Mouse (Mus musculus): ENCODE measurements around the gene Apobec2. TPM values are rescaled to one million over a fixed set of nuclear protein-coding genes. Genes with fewer than 3 reads are reported as not detected.

The Apobec2 gene
- total RNA-seq, 2 experiments from 2014 or later, result 7.6 to 24.5 TPM

DNA sequence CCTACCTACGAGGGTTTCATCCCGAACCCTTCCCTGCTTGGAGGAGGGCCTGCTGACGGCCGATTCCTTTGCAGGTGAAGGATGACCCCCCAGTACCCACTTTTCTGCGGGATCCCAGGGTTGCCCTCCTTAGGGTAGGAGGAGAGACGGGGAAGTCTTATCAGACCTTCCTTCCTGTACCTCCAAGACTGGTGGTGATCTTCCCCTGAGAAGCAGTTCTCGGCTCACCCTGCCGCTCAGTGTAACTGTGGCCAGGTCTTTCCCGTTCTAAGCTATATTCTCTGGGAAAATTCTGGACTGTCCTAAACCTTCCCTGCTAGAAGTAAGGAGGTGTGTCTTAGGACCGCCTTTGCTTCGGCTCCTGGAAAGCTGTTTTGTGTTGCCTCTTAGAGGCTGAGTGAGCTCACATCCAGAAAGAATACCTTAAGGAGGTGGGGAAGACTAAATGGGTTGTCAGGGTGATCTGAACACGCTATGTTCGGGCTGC is 22.4 kb downstream of the Apobec2 start:
- no peak for DNase-seq (ENCODE audit: low spot score in 2 of 2)

DNA sequence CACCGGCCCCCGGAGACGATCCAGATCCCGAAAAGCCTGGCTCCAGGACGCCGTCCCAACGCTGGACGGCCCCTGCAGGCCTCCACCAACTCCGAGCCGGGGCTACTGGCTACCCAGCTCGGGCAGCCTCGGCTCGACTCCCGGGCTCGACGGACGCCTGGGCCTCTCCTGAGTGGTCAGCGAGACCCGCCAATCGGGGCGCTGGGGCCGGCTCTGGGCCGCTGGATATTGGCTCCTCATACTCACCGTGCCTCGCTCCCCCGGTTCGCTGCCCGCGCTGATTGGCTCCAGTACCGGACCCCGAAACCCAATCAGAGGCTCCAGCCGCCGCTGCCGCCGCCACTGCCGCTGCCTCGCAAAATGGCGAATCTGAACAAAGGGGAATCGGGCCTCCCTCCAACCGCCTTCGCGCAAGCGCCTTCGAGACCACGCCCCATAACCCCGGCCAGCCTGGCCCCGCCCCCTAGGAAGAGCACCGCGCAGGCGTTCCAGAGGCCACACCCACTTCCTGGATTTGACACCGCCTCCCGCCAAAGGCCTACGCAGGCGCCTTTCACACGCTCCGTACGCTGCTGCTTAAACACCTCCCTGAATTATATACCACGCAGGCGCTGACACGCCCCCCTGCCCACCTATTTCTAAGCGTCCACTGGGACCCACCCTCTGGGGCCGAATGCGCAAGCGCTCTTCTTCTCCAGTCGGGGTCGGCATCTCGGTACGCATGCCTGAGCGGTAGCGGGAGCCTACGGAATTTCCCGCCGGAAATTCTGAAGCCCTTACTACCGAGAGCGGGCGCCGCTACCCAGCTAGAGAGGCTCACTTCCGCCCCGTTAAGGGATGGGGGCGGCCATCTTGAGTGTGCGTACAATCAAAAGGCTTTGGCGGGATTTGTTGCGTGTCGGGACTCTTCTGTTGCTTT is 23.1 kb downstream of the Apobec2 start, which contains the start of the genes Nfya and Oard1:
Gene Nfya, minus strand, starts transcription at position 527 of the 919 bp plus-strand sequence.
Gene Oard1, plus strand, starts transcription at position 635 of the 919 bp plus-strand sequence.
- peak; percentile 98 to 100 for DNase-seq (ENCODE audit: low spot score in 2 of 2)

DNA sequence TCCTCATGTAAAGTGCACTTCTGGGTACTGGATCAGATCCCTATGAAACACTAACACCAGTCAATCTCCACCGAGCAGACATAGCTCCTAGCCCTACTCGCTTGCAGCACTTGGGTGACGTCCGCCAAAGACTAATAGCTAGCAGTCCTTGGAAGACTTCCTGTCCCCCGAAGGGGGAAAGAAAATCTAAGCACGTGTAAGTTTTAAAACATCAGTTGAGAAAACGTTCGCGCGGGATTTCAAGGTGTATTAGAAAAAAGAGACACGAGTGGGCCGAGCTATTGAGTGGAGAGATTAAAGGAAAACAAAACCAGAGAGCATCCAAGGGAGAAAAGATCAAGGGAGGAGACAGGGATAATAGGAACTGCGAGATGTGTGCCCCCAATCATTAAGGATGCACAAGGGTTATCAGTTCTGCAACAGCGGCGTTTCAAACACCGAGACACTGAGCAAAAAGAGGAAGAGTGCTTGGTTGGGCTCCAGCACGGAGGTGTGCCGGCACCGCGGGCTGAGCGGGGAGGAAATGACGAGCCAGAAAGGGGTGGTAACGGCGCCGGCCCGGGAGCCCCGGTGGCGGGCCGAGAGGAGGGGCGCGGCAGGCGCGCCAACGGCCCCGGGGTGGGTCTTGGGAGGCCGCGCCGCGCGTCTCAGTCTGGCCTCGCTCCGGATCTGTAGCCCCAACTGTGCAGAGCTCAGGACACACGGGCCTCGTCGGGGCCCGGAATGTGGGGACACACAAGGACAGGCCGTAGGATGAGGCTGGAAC is 24.0 kb downstream of the Apobec2 start:
- peak; percentile 50 to 58 for DNase-seq (ENCODE audit: low spot score in 2 of 2)

DNA sequence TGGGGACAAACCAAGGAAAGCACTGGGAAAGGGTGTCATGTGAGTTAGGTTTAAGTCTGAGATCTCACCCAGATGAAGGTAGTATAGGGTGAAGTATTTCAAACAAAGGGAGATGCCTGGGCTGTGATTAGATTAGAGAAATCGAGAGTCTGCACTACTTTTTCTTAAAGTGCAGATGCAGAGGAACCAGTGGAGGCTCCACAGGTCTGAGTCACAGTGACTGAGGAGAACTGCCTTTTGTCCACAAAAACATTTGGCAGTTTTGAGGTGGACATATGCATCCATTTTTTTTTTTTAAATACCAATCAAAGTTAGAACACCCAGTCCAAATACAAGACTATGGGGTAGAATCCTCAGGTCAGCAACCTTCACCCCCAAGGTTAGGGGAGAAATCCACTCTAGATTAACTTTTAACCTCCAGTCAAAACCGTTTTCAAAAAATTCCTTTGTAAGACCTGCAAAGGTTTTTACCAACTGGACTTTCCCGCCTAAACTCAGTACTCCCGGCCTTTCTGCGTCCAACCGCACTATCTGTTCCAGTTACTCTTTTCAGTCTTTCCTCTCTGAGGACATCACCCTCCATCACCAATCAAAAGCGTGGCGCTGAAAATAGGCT is 24.7 kb downstream of the Apobec2 start:
- no peak for DNase-seq (ENCODE audit: low spot score in 2 of 2)

DNA sequence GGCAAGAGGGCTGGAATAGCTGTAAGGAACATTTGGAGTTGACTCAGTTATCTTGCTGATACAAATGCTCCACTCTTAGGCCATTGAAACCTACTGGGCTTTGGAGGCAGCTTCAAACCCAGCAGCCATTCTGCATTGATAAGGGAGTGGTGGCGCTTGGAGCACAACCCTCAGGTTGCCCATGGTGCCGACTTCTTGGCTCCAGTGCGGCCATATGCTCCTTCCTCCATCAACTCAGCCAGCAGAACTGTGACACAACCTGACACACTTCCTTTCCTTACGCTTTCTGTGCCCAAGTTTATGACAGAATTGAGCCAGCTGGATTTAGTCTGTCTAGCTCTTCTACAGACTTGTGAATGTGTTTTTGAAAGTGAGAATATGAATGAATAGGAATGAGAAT is 25.6 kb downstream of the Apobec2 start:
- DNase-seq (ENCODE audit: low spot score in 2 of 2), result no peak

GRCm38 (mm10) chr17:48404706-48405105 is 28.0 kb downstream of the Apobec2 start:
- no peak for DNase-seq (ENCODE audit: low spot score in 2 of 2)

- no peak for DNase-seq (ENCODE audit: low spot score in 2 of 2)
Measured at GRCm38 (mm10) chr17:48403848-48404247, 28.9 kb downstream of the Apobec2 start.

DNA sequence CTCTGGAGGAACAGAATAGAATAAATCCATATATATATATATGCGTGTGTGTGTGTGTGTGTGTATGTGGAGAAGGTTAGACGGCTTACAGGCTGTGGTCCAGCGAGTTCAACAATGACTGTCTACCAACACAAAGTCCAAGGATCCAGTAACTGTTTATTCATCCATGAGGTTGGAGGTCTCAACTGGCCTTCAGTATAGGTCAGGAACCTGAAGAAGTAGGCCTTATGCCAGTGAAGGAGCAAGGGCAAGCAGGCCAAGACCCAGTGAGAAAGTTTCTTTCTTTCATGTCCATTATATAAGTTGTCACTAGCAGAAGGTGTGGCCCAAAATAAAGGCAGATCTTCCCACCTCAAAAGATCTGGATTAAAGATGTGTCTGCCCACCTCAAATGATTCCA is 30.0 kb downstream of the Apobec2 start:
- no peak for DNase-seq (ENCODE audit: low spot score in 2 of 2)

- no peak for DNase-seq (ENCODE audit: low spot score in 2 of 2)
Measured at GRCm38 (mm10) chr17:48401710-48402109, 31.0 kb downstream of the Apobec2 start.

- no peak for DNase-seq (ENCODE audit: low spot score in 2 of 2)
Measured at GRCm38 (mm10) chr17:48392616-48393015, 40.1 kb downstream of the Apobec2 start.

- no peak for DNase-seq (ENCODE audit: low spot score in 2 of 2)
Measured at GRCm38 (mm10) chr17:48391446-48391845, 41.3 kb downstream of the Apobec2 start.

DNA sequence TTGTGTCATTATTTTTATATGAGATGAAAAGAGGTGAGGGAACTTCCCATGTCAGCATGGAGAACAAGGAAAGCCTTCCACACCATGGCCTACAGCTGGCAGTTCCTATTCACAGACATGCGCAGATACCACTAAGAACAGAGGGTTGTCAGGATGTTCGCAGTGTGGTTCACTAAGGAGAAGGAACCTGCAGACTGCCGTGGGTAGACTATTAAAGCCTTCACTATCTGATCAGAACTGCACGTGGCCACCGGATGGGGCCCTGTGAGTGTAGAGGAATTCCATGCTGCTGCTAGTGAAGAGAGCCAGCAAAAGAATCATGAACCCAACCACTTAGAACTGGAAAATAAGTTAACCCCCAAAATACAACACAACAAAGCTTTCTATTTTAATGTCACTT is 43.3 kb downstream of the Apobec2 start:
- DNase-seq (ENCODE audit: low spot score in 2 of 2), result no peak

GRCm38 (mm10) chr17:48388666-48389065 is 44.1 kb downstream of the Apobec2 start:
- no peak for DNase-seq (ENCODE audit: low spot score in 2 of 2)

GRCm38 (mm10) chr17:48385786-48386461 is 46.8 kb downstream of the Apobec2 start:
- DNase-seq (ENCODE audit: low spot score in 2 of 2), result no peak

DNA sequence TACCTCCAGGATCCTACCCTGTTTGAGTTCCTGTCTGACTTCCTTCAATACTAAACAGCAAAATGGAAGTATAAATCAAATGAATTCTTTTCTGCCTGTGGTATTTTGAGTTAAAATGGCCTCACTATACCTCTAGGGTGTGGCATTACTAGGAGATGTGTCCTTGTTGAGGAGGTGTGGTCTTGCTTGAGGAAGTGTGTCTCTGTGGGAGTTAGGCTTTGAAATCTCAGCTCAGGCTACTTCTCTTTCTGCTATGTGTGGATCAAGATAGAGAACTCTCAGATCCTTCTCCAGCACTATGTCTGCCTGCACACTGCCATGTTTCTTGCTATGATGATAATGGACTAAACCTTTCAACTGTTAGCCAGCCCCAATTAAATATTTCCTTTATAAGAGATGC is 53.7 kb downstream of the Apobec2 start:
- DNase-seq (ENCODE audit: low spot score in 2 of 2), result no peak

- no peak for DNase-seq (ENCODE audit: low spot score in 2 of 2)
Measured at GRCm38 (mm10) chr17:48376102-48376501, 56.6 kb downstream of the Apobec2 start.

GRCm38 (mm10) chr17:48372987-48373386 is 59.7 kb downstream of the Apobec2 start:
- DNase-seq (ENCODE audit: low spot score in 2 of 2), result no peak

DNA sequence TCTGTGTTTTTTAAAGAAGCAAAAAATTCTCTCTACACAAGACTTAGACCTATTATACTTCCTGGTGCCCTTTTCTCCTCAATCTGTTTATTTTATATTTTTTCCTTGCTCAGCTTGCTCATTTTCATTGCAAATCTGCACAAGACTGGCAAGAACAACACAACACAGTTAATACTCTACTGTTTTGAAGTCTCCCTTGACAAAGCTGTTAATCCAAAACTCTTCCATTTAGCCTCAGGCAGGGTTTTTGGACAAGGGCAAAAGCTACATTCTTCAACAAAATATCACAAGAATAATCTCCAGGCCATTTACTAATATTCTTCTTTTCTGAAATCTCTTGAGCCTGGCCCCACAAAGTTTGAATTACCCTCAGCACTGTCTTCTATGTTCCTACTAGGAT is 61.1 kb downstream of the Apobec2 start:
- DNase-seq (ENCODE audit: low spot score in 2 of 2), result no peak

Data from adrenal gland, postnatal 4 days (tissue).